Mouse (Mus musculus) CH12.LX (cell line): ENCODE results near the gene Cmip.

ENCODE experiments used
- CTCF ChIP-seq, 2 experiments: IDR thresholded peaks in 1 of 2; conservative IDR thresholded peaks in 1 of 2; 2 replicates each; pipeline ENCODE4 v1.5.1; 2011 to 2012; ENCODE audit warnings: low read depth in 2 of 2, low read length in 2 of 2, improper control_type of control experiment in 1 of 2, inconsistent platforms in 1 of 2, mild to moderate bottlenecking in 1 of 2, moderate library complexity in 1 of 2
- JUND ChIP-seq: conservative IDR thresholded peaks from 2 replicates; pipeline ENCODE4 v1.6.1; 2011; ENCODE audit warnings: low read depth, low read length, improper control_type of control experiment
- MAX ChIP-seq: IDR thresholded peaks from 2 replicates; pipeline ENCODE4 v1.6.1; 2011; ENCODE audit warnings: low read length, improper control_type of control experiment
- MAZ ChIP-seq: IDR thresholded peaks from 2 replicates; pipeline ENCODE4 v1.6.1; 2012; ENCODE audit warnings: low read depth, mild to moderate bottlenecking, inconsistent platforms, low read length, improper control_type of control experiment, moderate library complexity
- MEF2A ChIP-seq: IDR thresholded peaks from 2 replicates; pipeline ENCODE4 v1.6.1; 2014; ENCODE audit warnings: low read depth, mild to moderate bottlenecking, inconsistent platforms, low read length, improper control_type of control experiment, borderline replicate concordance
- POLR2A ChIP-seq: IDR thresholded peaks from 2 replicates; pipeline ENCODE4 v1.6.1; 2011; ENCODE audit warnings: low read depth, mild to moderate bottlenecking, improper control_type of control experiment, low read length
- TBP ChIP-seq: conservative IDR thresholded peaks from 2 replicates; pipeline ENCODE4 v1.6.1; 2011; ENCODE audit warnings: low read depth, low read length, improper control_type of control experiment

DNA sequence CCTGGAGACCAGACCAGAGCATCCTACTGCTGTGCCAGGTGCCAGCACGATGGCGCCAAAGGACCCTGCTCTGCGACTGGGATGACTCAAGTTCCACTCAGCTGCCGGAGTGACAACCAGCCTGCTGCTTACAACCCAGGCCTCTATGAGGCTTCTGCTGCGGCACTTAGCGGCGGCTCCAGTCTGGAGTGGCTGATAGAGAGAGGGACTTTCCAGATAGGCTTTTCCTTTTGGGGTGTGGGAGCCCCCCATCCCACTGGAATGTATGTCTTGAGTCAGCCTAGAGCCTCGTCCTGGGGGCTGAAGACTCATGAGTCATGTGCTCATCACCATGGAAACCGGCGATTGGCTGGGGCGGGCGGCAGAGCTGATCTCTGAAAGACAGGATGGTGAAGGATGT lies 115.2 kb downstream of the Cmip start:
- TF ChIP-seq MAZ (no peak), POLR2A (no peak), TBP (no peak), JUND (no peak), MAX (no peak), MEF2A (no peak), CTCF (conservative IDR thresholded peaks at IDR 0.05 in 1 of 2, IDR thresholded peaks at IDR 0.05 in 1 of 2; ENCODE audit: low read depth in 2 of 2, low read length in 2 of 2) (no peak)
